Mouse (Mus musculus): ENCODE measurements around the gene Chadl. TPM values are rescaled to one million over a fixed set of nuclear protein-coding genes. Genes with fewer than 3 reads are reported as not detected.
A peak's percentile ranks its signal among the peaks of the same experiment; 100 is the strongest.

Gene Chadl
- polyA plus RNA-seq, 1 experiment from 2014 or later: 4.6 TPM

GRCm38 (mm10) chr15:81693366-81693966 is 3.6 kb downstream of the Chadl start:
- DNase-seq: peak; percentile 8
- Histone ChIP-seq H3K36me3 (ENCODE audit: insufficient read depth) (peaks cover 1% of the 10 kb centered on the region; the same call in 1 of the 2 replicates), H3K4me1 (ENCODE audit: insufficient read depth) (no peaks in the 10 kb centered on the region), H3K4me3 (ENCODE audit: low read depth, low read length) (peak overlapping the region; percentile 55), H3K27ac (ENCODE audit: low read depth) (no peak overlapping the region), H3K4me2 (peak overlapping the region; percentile 96), H3K27me3 (ENCODE audit: insufficient read depth, low read length) (peaks cover 40% of the 10 kb centered on the region), H3K9me3 (ENCODE audit: low read depth, low read length) (no peaks in the 10 kb centered on the region), H3K9ac (peak overlapping the region; percentile 62)
- 3% methylated on average over 41 of the region's 41 CpGs for WGBS
- TF ChIP-seq CTCF (IDR thresholded peaks at IDR 0.05; ENCODE audit: low read depth): no peak
- ATAC-seq (ENCODE audit: insufficient read depth): peak; percentile 4; the same call in 1 of the 2 replicates

- 92% methylated on average over 4 of the region's 4 CpGs for WGBS
These were observed 16.7 kb downstream of the Chadl start for GRCm38 (mm10) chr15:81680301-81680805.

GRCm38 (mm10) chr15:81676637-81677036 is 20.4 kb downstream of the Chadl start:
- H3K27ac ChIP-seq (ENCODE audit: low read depth): no peak overlapping the region
- no peaks in the 10 kb centered on the region for H3K9me3 ChIP-seq (ENCODE audit: low read depth, low read length)
- peak; percentile 21 for DNase-seq
- peaks cover 21% of the 10 kb centered on the region; the same call in 1 of the 2 replicates for H3K36me3 ChIP-seq (ENCODE audit: insufficient read depth)
- 58% methylated on average over 3 of the region's 3 CpGs for WGBS
- H3K4me2 ChIP-seq: no peak overlapping the region
- no peak overlapping the region for H3K9ac ChIP-seq
- H3K4me1 ChIP-seq (ENCODE audit: insufficient read depth): no peaks in the 10 kb centered on the region
- H3K27me3 ChIP-seq (ENCODE audit: insufficient read depth, low read length): no peaks in the 10 kb centered on the region
- TF ChIP-seq CTCF (IDR thresholded peaks at IDR 0.05; ENCODE audit: low read depth): no peak
- H3K4me3 ChIP-seq (ENCODE audit: low read depth, low read length): no peak overlapping the region
- ATAC-seq (ENCODE audit: insufficient read depth): no peak

More at GRCm38 (mm10) chr15:81680301-81680805, 16.7 kb downstream of the Chadl start:
- ATAC-seq (ENCODE audit: insufficient read depth): no peak
- Histone ChIP-seq H3K27ac (ENCODE audit: low read depth) (no peak overlapping the region), H3K4me3 (ENCODE audit: low read depth, low read length) (no peak overlapping the region), H3K9ac (no peak overlapping the region), H3K27me3 (ENCODE audit: insufficient read depth, low read length) (no peaks in the 10 kb centered on the region), H3K4me2 (no peak overlapping the region), H3K9me3 (ENCODE audit: low read depth, low read length) (no peaks in the 10 kb centered on the region), H3K36me3 (ENCODE audit: insufficient read depth) (peaks cover 51% of the 10 kb centered on the region), H3K4me1 (ENCODE audit: insufficient read depth) (no peaks in the 10 kb centered on the region)
- DNase-seq: no peak
- TF ChIP-seq CTCF (IDR thresholded peaks at IDR 0.05; ENCODE audit: low read depth): no peak

DNA sequence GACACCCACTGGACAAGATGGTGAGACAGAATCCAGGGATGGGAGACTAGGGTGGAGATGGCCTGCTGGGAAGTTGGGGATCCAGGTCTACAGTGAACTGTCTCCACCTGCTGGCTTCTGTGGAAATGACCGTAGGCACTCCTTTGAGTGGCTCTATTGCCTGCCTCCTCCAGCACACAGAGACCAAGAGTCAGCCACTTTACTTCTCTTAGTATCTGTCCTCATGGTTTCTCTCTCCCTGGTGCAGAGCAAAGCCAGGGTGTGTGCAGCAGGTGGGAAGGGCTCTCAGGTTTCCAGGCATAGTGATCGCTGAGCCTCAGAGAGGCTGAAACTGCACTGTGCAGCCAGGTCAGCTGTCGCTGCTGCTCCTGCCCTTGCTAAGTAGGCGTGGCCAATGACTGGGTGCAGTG is 26.9 kb downstream of the Chadl start:
- no peaks in the 10 kb centered on the region for H3K4me1 ChIP-seq (ENCODE audit: insufficient read depth)
- peak; percentile 69 for TF ChIP-seq CTCF (IDR thresholded peaks at IDR 0.05; ENCODE audit: low read depth)
- no peaks in the 10 kb centered on the region for H3K9me3 ChIP-seq (ENCODE audit: low read depth, low read length)
- peaks cover 41% of the 10 kb centered on the region for H3K36me3 ChIP-seq (ENCODE audit: insufficient read depth)
- no peak overlapping the region for H3K4me3 ChIP-seq (ENCODE audit: low read depth, low read length)
- 83% methylated on average over 4 of the region's 4 CpGs for WGBS
- peak; percentile 76 for DNase-seq
- no peak overlapping the region for H3K27ac ChIP-seq (ENCODE audit: low read depth)
- H3K27me3 ChIP-seq (ENCODE audit: insufficient read depth, low read length): no peaks in the 10 kb centered on the region
- no peak for ATAC-seq (ENCODE audit: insufficient read depth)
- H3K9ac ChIP-seq: no peak overlapping the region
- H3K4me2 ChIP-seq: no peak overlapping the region

GRCm38 (mm10) chr15:81666957-81667356 is 30.1 kb downstream of the Chadl start:
- no peaks in the 10 kb centered on the region for H3K27me3 ChIP-seq (ENCODE audit: insufficient read depth, low read length)
- no peak overlapping the region for H3K4me2 ChIP-seq
- no peak overlapping the region for H3K27ac ChIP-seq (ENCODE audit: low read depth)
- no peak overlapping the region for H3K9ac ChIP-seq
- no peak for ATAC-seq (ENCODE audit: insufficient read depth)
- TF ChIP-seq CTCF (IDR thresholded peaks at IDR 0.05; ENCODE audit: low read depth): no peak
- WGBS: 86% methylated on average over 10 of the region's 10 CpGs
- peaks cover 38% of the 10 kb centered on the region for H3K36me3 ChIP-seq (ENCODE audit: insufficient read depth)
- peaks cover 3% of the 10 kb centered on the region; the same call in 1 of the 2 replicates for H3K4me1 ChIP-seq (ENCODE audit: insufficient read depth)
- no peak for DNase-seq
- no peaks in the 10 kb centered on the region for H3K9me3 ChIP-seq (ENCODE audit: low read depth, low read length)
- H3K4me3 ChIP-seq (ENCODE audit: low read depth, low read length): no peak overlapping the region

GRCm38 (mm10) chr15:81663697-81664561 is 33.2 kb downstream of the Chadl start, which contains the start of gene L3mbtl2:
Gene L3mbtl2, plus strand, starts transcription at chr15:81663889.
- no peaks in the 10 kb centered on the region for H3K9me3 ChIP-seq (ENCODE audit: low read depth, low read length)
- H3K4me2 ChIP-seq: peak within 1 kb of the TSS; percentile 87
- ATAC-seq (ENCODE audit: insufficient read depth) (peak; percentile 99), DNase-seq (peak; percentile 97)
- peak within 1 kb of the TSS; percentile 84 for H3K4me3 ChIP-seq (ENCODE audit: low read depth, low read length)
- no peak within 1 kb of the TSS for H3K27ac ChIP-seq (ENCODE audit: low read depth)
- TF ChIP-seq CTCF (IDR thresholded peaks at IDR 0.05; ENCODE audit: low read depth): peak; percentile 42
- H3K4me1 ChIP-seq (ENCODE audit: insufficient read depth): peaks cover 3% of the 10 kb centered on the region; the same call in 1 of the 2 replicates
- under 1% methylated on average over 55 of the region's 55 CpGs for WGBS
- peak within 1 kb of the TSS; percentile 74 for H3K9ac ChIP-seq
- peaks cover 20% of the 10 kb centered on the region for H3K36me3 ChIP-seq (ENCODE audit: insufficient read depth)
- no peaks in the 10 kb centered on the region for H3K27me3 ChIP-seq (ENCODE audit: insufficient read depth, low read length)

DNA sequence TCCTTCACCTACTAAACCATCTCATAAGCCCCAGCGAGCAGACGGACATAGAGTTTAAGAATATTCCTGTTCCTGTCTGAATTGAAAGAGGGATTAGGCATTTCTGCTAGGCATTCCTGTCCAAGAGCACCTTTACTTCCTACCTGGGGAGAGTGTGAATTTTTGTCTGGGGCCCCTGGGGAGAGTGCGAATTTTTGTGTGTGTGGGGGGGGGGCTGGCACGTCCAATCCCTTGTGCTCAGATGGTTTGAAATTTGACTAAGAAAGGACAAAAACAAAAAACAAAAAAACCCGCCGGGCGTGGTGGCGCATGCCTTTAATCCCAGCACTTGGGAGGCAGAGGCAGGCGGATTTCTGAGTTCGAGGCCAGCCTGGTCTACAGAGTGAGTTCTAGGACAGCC is 33.8 kb downstream of the Chadl start:
- H3K9ac ChIP-seq: no peak overlapping the region
- peak overlapping the region; percentile 84 for H3K4me3 ChIP-seq (ENCODE audit: low read depth, low read length)
- no peak for DNase-seq
- TF ChIP-seq CTCF (IDR thresholded peaks at IDR 0.05; ENCODE audit: low read depth): no peak
- no peaks in the 10 kb centered on the region for H3K9me3 ChIP-seq (ENCODE audit: low read depth, low read length)
- peak overlapping the region; percentile 87 for H3K4me2 ChIP-seq
- no peaks in the 10 kb centered on the region for H3K27me3 ChIP-seq (ENCODE audit: insufficient read depth, low read length)
- no peak for ATAC-seq (ENCODE audit: insufficient read depth)
- H3K4me1 ChIP-seq (ENCODE audit: insufficient read depth): peaks cover 3% of the 10 kb centered on the region; the same call in 1 of the 2 replicates
- 53% methylated on average over 10 of the region's 10 CpGs for whole genome bisulfite sequencing
- peaks cover 14% of the 10 kb centered on the region for H3K36me3 ChIP-seq (ENCODE audit: insufficient read depth)
- H3K27ac ChIP-seq (ENCODE audit: low read depth): no peak overlapping the region
